Mouse (Mus musculus): Measurements from ENCODE around the gene Hlcs. TPM values are rescaled to one million over a fixed set of nuclear protein-coding genes. Genes with fewer than 3 reads are reported as not detected.
"Not testable (repeated sequence)": the region's sequence is repeated elsewhere in the genome, so short reads cannot be mapped to it uniquely, and the experiment has no call there.

Gene Hlcs
- polyA plus RNA-seq, 1 experiment from 2014 or later = 7.7 TPM

DNA sequence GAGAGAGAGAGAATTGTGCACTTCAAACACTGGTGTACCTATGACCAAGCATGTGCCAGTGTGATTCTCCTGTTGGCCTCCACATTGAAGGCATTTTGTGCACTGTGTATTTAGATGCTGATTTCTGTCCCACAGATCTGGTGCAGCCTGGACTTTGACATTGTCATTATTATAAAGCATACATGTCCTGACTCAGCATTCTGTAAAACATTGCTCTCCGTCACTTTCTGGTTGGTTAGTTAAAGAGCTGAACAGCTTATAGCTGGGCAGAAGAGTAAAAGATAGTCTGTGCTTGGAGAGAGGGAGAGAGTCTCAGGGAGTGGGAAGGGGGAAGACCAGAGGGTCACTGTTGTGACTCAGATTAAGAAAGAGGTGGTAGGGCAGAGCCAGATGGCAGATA lies 32.4 kb upstream of the Hlcs start:
- Histone ChIP-seq H3K9me3 (no peaks in the 10 kb centered on the region), H3K27me3 (replicated peaks) (no peaks in the 10 kb centered on the region), H3K9ac (no peak overlapping the region), H3K36me3 (no peaks in the 10 kb centered on the region), H3K4me2 (replicated peaks) (no peak overlapping the region), H3K4me3 (replicated peaks) (no peak overlapping the region), H3K4me1 (replicated peaks) (no peaks in the 10 kb centered on the region), H3K27ac (no peak overlapping the region)
- 90% methylated on average over 1 of the region's 1 CpGs for WGBS
- no peak for ATAC-seq

GRCm38 (mm10) chr16:94339164-94340160 lies 26.1 kb upstream of the Hlcs start:
- H3K4me2 ChIP-seq (replicated peaks); H3K36me3 ChIP-seq; H3K27me3 ChIP-seq (replicated peaks); H3K4me1 ChIP-seq (replicated peaks); H3K9me3 ChIP-seq; H3K9ac ChIP-seq; ATAC-seq; H3K27ac ChIP-seq; H3K4me3 ChIP-seq (replicated peaks): not testable (repeated sequence)
- 90% methylated on average over 22 of the region's 22 CpGs for WGBS

DNA sequence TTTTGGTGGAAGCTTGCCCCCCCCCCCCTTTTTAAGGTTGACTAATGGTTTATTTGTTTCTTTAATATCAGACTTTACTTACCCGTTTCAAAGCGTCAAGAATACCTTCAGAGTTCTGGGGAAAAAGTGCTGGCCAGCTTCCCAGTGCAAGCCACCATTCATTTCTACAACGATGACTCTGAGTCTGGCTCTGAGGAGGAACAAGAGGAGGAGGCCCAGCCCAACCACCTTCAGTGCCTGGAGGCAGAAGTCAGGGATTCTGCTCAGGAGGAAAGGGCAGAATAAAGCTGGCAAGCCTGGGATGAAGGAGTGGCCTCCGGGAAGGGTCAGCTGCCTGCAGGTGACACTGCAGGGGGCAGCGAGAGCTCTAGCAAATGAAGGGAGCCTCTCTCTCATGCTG lies 22.3 kb upstream of the Hlcs start:
- H3K4me1 ChIP-seq (replicated peaks) = no peaks in the 10 kb centered on the region
- H3K9ac ChIP-seq = no peak overlapping the region
- no peak overlapping the region for H3K4me3 ChIP-seq (replicated peaks)
- H3K36me3 ChIP-seq = no peaks in the 10 kb centered on the region
- WGBS = 39% methylated on average over 5 of the region's 5 CpGs
- H3K27ac ChIP-seq = no peak overlapping the region
- H3K27me3 ChIP-seq (replicated peaks) = no peaks in the 10 kb centered on the region
- no peak overlapping the region for H3K4me2 ChIP-seq (replicated peaks)
- no peaks in the 10 kb centered on the region for H3K9me3 ChIP-seq
- no peak for ATAC-seq

DNA sequence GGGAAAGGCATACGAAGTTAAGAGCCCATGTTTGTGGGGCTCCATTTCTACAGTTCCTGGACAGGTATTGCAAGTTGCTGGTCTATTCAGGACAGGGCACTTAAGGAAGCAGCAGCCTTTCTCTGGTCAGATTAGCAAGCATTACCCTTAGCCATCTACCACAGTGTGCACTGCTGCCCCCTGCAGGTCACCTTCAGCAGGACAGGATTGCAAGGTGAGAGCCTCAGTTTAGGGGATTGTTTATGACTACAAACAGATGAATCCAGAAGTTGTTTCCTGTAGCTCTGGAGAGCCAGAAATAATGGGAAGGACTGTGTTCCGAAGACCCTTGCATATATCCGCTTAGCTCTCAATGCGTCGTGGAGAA lies 18.5 kb upstream of the Hlcs start:
- no peak overlapping the region for H3K27ac ChIP-seq
- peaks cover 10% of the 10 kb centered on the region; the same call in 1 of the 2 replicates for H3K4me1 ChIP-seq (replicated peaks)
- H3K9ac ChIP-seq = no peak overlapping the region
- no peak overlapping the region for H3K4me2 ChIP-seq (replicated peaks)
- ATAC-seq = no peak
- 68% methylated on average over 5 of the region's 5 CpGs for WGBS
- peaks cover 6% of the 10 kb centered on the region for H3K27me3 ChIP-seq (replicated peaks)
- no peak overlapping the region for H3K4me3 ChIP-seq (replicated peaks)
- H3K36me3 ChIP-seq = no peaks in the 10 kb centered on the region
- H3K9me3 ChIP-seq = no peaks in the 10 kb centered on the region

DNA sequence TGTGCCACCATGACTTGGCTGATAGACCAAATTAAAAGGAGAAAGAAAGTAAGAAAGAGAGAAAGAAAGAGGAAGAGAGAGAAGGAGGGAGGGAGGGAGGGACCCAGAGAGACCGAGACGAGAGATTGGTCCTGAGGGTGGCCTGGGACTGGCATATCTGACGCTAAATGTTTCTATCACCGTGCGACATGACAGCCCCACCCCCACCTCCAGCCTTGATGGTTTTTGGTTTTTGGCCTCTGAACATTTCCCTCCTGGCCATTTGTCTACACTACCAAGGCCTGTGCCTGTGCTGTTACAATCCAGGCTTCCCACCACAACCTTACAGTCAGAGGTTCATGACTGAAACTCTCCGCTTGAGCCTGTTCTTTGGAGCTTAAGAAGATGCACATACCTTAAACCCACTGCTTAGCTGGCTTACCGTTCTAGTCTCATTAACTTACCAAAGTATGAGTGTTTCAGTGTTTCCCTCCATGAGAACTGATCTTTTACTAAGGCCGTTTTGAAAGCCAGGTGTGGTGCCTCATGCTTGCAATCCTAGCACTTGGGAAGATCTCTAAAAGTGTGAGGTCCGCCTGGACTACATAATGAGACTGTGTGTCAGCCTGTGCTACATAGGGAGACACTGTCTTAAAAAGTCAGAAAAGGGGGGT lies 18.0 kb upstream of the Hlcs start:
- no peak overlapping the region for H3K4me3 ChIP-seq (replicated peaks)
- no peaks in the 10 kb centered on the region for H3K36me3 ChIP-seq
- H3K4me1 ChIP-seq (replicated peaks) = peaks cover 10% of the 10 kb centered on the region; the same call in 1 of the 2 replicates
- H3K27me3 ChIP-seq (replicated peaks) = peaks cover 9% of the 10 kb centered on the region
- no peak overlapping the region for H3K27ac ChIP-seq
- H3K4me2 ChIP-seq (replicated peaks) = no peak overlapping the region
- H3K9ac ChIP-seq = no peak overlapping the region
- no peak for ATAC-seq
- 83% methylated on average over 9 of the region's 9 CpGs for WGBS
- no peaks in the 10 kb centered on the region for H3K9me3 ChIP-seq

DNA sequence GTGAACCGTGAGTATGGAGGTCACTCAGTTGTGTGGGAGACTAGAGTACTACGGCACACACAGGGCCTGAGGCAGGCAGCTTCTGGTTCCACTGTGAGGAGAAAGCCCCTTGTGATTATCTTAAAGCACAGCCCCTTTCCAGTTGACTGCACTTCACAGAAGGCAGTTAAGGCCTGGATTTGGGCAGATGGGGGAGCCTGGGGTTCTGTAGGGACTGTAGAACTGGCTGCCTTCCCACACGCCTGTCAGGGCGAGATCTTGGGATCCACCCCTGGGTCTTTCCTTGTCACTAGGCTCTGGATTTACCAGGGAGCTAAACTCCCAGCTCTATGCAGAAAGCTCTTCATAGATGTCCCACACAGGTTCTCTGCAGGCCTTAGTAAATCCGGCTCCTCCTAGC lies 17.1 kb upstream of the Hlcs start:
- Histone ChIP-seq H3K4me1 (replicated peaks) (peaks cover 10% of the 10 kb centered on the region; the same call in 1 of the 2 replicates), H3K4me2 (replicated peaks) (no peak overlapping the region), H3K27ac (no peak overlapping the region), H3K4me3 (replicated peaks) (no peak overlapping the region), H3K9ac (no peak overlapping the region), H3K9me3 (no peaks in the 10 kb centered on the region), H3K36me3 (no peaks in the 10 kb centered on the region), H3K27me3 (replicated peaks) (peaks cover 9% of the 10 kb centered on the region)
- 89% methylated on average over 5 of the region's 5 CpGs for WGBS
- ATAC-seq = no peak

GRCm38 (mm10) chr16:94328881-94329867 lies 15.8 kb upstream of the Hlcs start:
- WGBS = 19% methylated on average over 25 of the region's 25 CpGs
- peaks cover 10% of the 10 kb centered on the region; the same call in 1 of the 2 replicates for H3K4me1 ChIP-seq (replicated peaks)
- H3K27ac ChIP-seq = no peak overlapping the region
- no peaks in the 10 kb centered on the region for H3K36me3 ChIP-seq
- peak overlapping the region; percentile 55 for H3K4me3 ChIP-seq (replicated peaks)
- H3K27me3 ChIP-seq (replicated peaks) = peaks cover 9% of the 10 kb centered on the region
- H3K9ac ChIP-seq = no peak overlapping the region; the same call in 1 of the 2 replicates
- ATAC-seq = no peak
- no peaks in the 10 kb centered on the region for H3K9me3 ChIP-seq
- H3K4me2 ChIP-seq (replicated peaks) = peak overlapping the region; percentile 92

GRCm38 (mm10) chr16:94327781-94328711 lies 14.7 kb upstream of the Hlcs start, which contains the start of gene Ripply3:
TSS of gene Ripply3 (plus strand) at chr16:94328420.
- H3K9ac ChIP-seq = peak within 1 kb of the TSS; percentile 56
- peaks cover 10% of the 10 kb centered on the region; the same call in 1 of the 2 replicates for H3K4me1 ChIP-seq (replicated peaks)

DNA sequence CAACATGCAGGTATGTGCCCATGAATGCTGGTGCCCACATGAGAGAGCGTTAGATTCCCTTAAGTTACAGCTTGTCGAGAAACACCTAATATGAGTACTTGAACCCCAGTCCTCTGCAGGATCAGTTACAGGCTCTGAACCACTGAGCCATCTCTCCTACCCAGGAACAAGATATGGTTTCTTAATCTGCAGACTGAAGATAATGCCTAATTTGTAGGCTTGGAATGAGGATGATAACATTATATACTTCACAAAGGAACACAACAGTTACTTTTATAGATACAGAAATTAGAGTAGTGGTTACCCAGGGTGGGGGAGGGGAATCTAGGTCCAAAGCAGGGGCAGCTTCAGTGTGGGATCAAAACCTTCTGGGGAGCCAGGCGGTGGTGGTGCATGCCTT lies 12.6 kb upstream of the Hlcs start:
- H3K4me1 ChIP-seq (replicated peaks) = peaks cover 10% of the 10 kb centered on the region; the same call in 1 of the 2 replicates
- no peak overlapping the region for H3K4me2 ChIP-seq (replicated peaks)
- H3K4me3 ChIP-seq (replicated peaks) = no peak overlapping the region
- H3K27ac ChIP-seq = no peak overlapping the region
- H3K9me3 ChIP-seq = no peaks in the 10 kb centered on the region
- H3K36me3 ChIP-seq = no peaks in the 10 kb centered on the region
- no peak for ATAC-seq
- WGBS = 92% methylated on average over 3 of the region's 3 CpGs
- no peak overlapping the region for H3K9ac ChIP-seq
- H3K27me3 ChIP-seq (replicated peaks) = peaks cover 9% of the 10 kb centered on the region

More at GRCm38 (mm10) chr16:94327781-94328711, 14.7 kb upstream of the Hlcs start, which contains the start of gene Ripply3:
- H3K36me3 ChIP-seq = no peaks in the 10 kb centered on the region
- 2% methylated on average over 63 of the region's 63 CpGs for WGBS
- no peaks in the 10 kb centered on the region for H3K9me3 ChIP-seq
- peak within 1 kb of the TSS; percentile 92 for H3K4me2 ChIP-seq (replicated peaks)
- ATAC-seq = peak; percentile 80
- H3K4me3 ChIP-seq (replicated peaks) = peak within 1 kb of the TSS; percentile 55
- H3K27me3 ChIP-seq (replicated peaks) = peaks cover 9% of the 10 kb centered on the region
- no peak within 1 kb of the TSS for H3K27ac ChIP-seq

GRCm38 (mm10) chr16:94323681-94324080 lies 10.3 kb upstream of the Hlcs start:
- H3K36me3 ChIP-seq = no peaks in the 10 kb centered on the region
- no peak for ATAC-seq
- H3K4me1 ChIP-seq (replicated peaks) = peaks cover 3% of the 10 kb centered on the region; the same call in 1 of the 2 replicates
- no peak overlapping the region for H3K4me3 ChIP-seq (replicated peaks)
- H3K9me3 ChIP-seq = no peaks in the 10 kb centered on the region
- no peak overlapping the region for H3K27ac ChIP-seq
- WGBS = 54% methylated on average over 5 of the region's 5 CpGs
- peaks cover 5% of the 10 kb centered on the region; the same call in 1 of the 2 replicates for H3K27me3 ChIP-seq (replicated peaks)
- no peak overlapping the region for H3K9ac ChIP-seq
- no peak overlapping the region for H3K4me2 ChIP-seq (replicated peaks)

- Histone ChIP-seq H3K4me3 (replicated peaks) (no peak overlapping the region), H3K9me3 (no peaks in the 10 kb centered on the region), H3K27me3 (replicated peaks) (no peaks in the 10 kb centered on the region), H3K4me1 (replicated peaks) (no peaks in the 10 kb centered on the region), H3K27ac (no peak overlapping the region), H3K4me2 (replicated peaks) (no peak overlapping the region), H3K9ac (no peak overlapping the region), H3K36me3 (no peaks in the 10 kb centered on the region)
- no peak for ATAC-seq
- WGBS = 75% methylated on average over 5 of the region's 5 CpGs
These were observed 6.9 kb upstream of the Hlcs start for GRCm38 (mm10) chr16:94320223-94320622.

Measured in intestine, embryonic 15.5 days (tissue).